Mouse (Mus musculus): Measurements from ENCODE around the gene Fbp2.

DNA sequence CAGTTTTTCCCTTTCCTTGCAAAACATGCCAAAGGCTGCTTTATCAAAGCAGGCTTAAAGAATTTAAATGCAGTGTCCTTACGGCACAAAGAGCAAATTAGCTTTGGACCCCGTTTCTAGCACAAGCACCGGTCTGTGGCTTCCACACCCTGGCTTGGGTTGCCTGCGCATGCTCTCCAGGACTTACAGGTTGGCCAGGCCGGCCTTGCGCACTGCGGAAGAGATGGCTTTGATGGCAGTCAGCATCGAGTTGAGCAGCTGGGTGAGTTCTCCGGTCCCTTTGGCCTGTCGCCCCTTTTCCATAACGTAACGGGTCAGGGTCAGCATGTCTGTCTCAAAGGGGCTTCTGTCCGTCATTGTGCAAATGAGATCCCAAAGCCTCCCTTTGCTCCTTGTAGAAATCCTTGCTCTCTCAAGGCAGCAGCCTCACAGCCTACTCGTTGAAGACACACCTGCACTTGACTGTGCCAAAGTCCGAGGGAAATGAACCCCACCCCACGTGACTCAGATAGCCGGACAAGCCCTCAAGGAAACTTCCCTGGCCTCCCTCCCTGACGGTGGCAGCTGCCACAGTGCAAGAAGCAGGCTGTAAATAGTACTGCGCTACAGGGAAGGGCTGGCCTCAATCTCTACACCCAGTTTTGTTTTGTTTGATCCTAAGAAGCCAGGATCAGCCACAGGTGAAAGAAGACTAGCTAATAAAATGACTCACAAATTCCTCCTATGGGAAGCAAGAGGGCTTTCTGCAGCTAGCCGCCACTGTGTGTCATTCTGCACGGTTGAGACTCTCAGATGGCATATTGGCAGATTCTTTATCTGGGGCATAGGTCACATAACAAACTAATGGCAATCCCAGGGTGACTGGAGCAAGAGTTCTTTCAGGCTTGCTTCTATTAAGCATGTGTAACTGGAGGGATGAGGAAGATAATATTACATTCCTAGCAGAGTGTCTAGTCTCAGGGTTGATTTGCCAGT is at the start of gene Fbp2:
- TF ChIP-seq CTCF (IDR thresholded peaks at IDR 0.05): 0 out of 2 replicates have a peak, but pooled peaks have one; percentile 7
- TF ChIP-seq POLR2A (IDR thresholded peaks at IDR 0.05; ENCODE audit: insufficient read depth, low read depth, low read length): no peak
